Mouse (Mus musculus) MEL (cell line): Measurements from ENCODE around the gene Tmem164. TPM values are rescaled to one million over a fixed set of nuclear protein-coding genes. Genes with fewer than 3 reads are reported as not detected.
A peak's percentile ranks its signal among the peaks of the same experiment; 100 is the strongest.

ENCODE experiments used
- DNase-seq: peaks from one replicate; pipeline ENCODE4 v3.0.0; 2011; ENCODE audit warnings: low read depth, low spot score
- H3K27ac ChIP-seq: 2 replicates; pipeline ENCODE4 v1.5.1; 2012; ENCODE audit warnings: low read depth, mild to moderate bottlenecking, control low read depth, low read length, moderate library complexity; ENCODE audit not compliant: control insufficient read depth
- H3K27me3 ChIP-seq, 2 experiments: fragments of 150-350 bp in 1 of 2; sonication (generic) in 1 of 2; 2 replicates each; pipeline ENCODE4 v1.6.1; 2012; ENCODE audit warnings: low read length in 2 of 2, mild to moderate bottlenecking in 2 of 2, improper control_type of control experiment in 1 of 2, moderate library complexity in 1 of 2; ENCODE audit not compliant: insufficient read depth in 2 of 2, control insufficient read depth in 1 of 2
- H3K36me3 ChIP-seq, 2 experiments: 2 replicates each; pipeline ENCODE4 v1.6.1; 2012 to 2014; ENCODE audit warnings: low read length in 2 of 2, improper control_type of control experiment in 1 of 2, inconsistent platforms in 1 of 2, mild to moderate bottlenecking in 1 of 2; ENCODE audit not compliant: insufficient read depth in 2 of 2, control insufficient read depth in 1 of 2
- H3K4me1 ChIP-seq, 2 experiments: fragments of 150-350 bp in 1 of 2; sonication (generic) in 1 of 2; 2 replicates each; pipeline ENCODE4 v1.6.1; 2012; ENCODE audit warnings: low read length in 2 of 2, improper control_type of control experiment in 1 of 2, mild to moderate bottlenecking in 1 of 2; ENCODE audit not compliant: insufficient read depth in 2 of 2, control insufficient read depth in 1 of 2
- H3K4me3 ChIP-seq, 2 experiments: fragments of 150-350 bp in 1 of 2; sonication (generic) in 1 of 2; 2 replicates each; pipeline ENCODE4 v1.5.1; 2012; ENCODE audit warnings: low read depth in 2 of 2, low read length in 2 of 2, mild to moderate bottlenecking in 2 of 2, moderate library complexity in 2 of 2, control low read depth in 1 of 2, improper control_type of control experiment in 1 of 2; ENCODE audit not compliant: control insufficient read depth in 1 of 2, insufficient read depth in 1 of 2
- H3K79me2 ChIP-seq: 2 replicates; pipeline ENCODE4 v1.6.1; 2012; ENCODE audit warnings: mild to moderate bottlenecking, low read length, moderate library complexity; ENCODE audit not compliant: control insufficient read depth, poor library complexity, insufficient read depth
- H3K9ac ChIP-seq: 2 replicates; pipeline ENCODE4 v1.6.1; 2012; ENCODE audit warnings: low read depth, mild to moderate bottlenecking, control low read depth, low read length, moderate library complexity; ENCODE audit not compliant: control insufficient read depth, poor library complexity, severe bottlenecking
- H3K9me3 ChIP-seq: fragments of 150-350 bp; sonication (generic); replicated peaks from 2 replicates; pipeline ENCODE4 v1.6.1; 2012; ENCODE audit warnings: mild to moderate bottlenecking, low read length, improper control_type of control experiment, moderate library complexity; ENCODE audit not compliant: insufficient read depth
- CHD1 ChIP-seq: IDR thresholded peaks from 2 replicates; pipeline ENCODE4 v1.6.1; 2012; ENCODE audit warnings: low read depth, mild to moderate bottlenecking, inconsistent platforms, low read length, improper control_type of control experiment
- EP300 ChIP-seq, 2 experiments: IDR thresholded peaks; 2 replicates each; pipeline ENCODE4 v1.6.1; 2011; ENCODE audit warnings: improper control_type of control experiment in 2 of 2, low read length in 2 of 2, low read depth in 1 of 2, mild to moderate bottlenecking in 1 of 2
- ETS1 ChIP-seq: IDR thresholded peaks from 2 replicates; pipeline ENCODE4 v1.6.1; 2012; ENCODE audit warnings: low read depth, mild to moderate bottlenecking, inconsistent platforms, low read length, improper control_type of control experiment, moderate library complexity
- GATA1 ChIP-seq: IDR thresholded peaks from 2 replicates; pipeline ENCODE4 v1.6.1; 2011; ENCODE audit warnings: low read depth, low read length, improper control_type of control experiment
- HCFC1 ChIP-seq: IDR thresholded peaks from 2 replicates; pipeline ENCODE4 v1.6.1; 2012; ENCODE audit warnings: low read depth, mild to moderate bottlenecking, inconsistent platforms, low read length, improper control_type of control experiment, moderate library complexity
- KAT2A ChIP-seq: conservative IDR thresholded peaks from 2 replicates; pipeline ENCODE4 v1.6.1; 2012; ENCODE audit warnings: low read depth, low read length, improper control_type of control experiment, inconsistent platforms
- MAFK ChIP-seq: IDR thresholded peaks from 2 replicates; pipeline ENCODE4 v1.6.1; 2011; ENCODE audit warnings: low read depth, mild to moderate bottlenecking, low read length, improper control_type of control experiment, borderline replicate concordance
- MAZ ChIP-seq: IDR thresholded peaks from 2 replicates; pipeline ENCODE4 v1.6.1; 2012; ENCODE audit warnings: low read depth, mild to moderate bottlenecking, inconsistent platforms, low read length, improper control_type of control experiment
- MXI1 ChIP-seq: IDR thresholded peaks from 2 replicates; pipeline ENCODE4 v1.6.1; 2011; ENCODE audit warnings: mild to moderate bottlenecking, low read depth, low read length, improper control_type of control experiment
- POLR2AphosphoS5 ChIP-seq: IDR thresholded peaks from 2 replicates; pipeline ENCODE4 v1.6.1; 2012; ENCODE audit warnings: low read depth, borderline replicate concordance, mild to moderate bottlenecking, inconsistent platforms, low read length, moderate library complexity, mixed read lengths
- RCOR1 ChIP-seq: IDR thresholded peaks from 2 replicates; pipeline ENCODE4 v1.6.1; 2012; ENCODE audit warnings: low read depth, mild to moderate bottlenecking, inconsistent platforms, low read length, improper control_type of control experiment
- ZC3H11A ChIP-seq: IDR thresholded peaks from 2 replicates; pipeline ENCODE4 v1.6.1; 2012; ENCODE audit warnings: low read depth, mild to moderate bottlenecking, inconsistent platforms, low read length, improper control_type of control experiment
- ZKSCAN1 ChIP-seq: IDR thresholded peaks from 2 replicates; pipeline ENCODE4 v1.6.1; 2012; ENCODE audit warnings: low read depth, mild to moderate bottlenecking, inconsistent platforms, low read length, improper control_type of control experiment, moderate library complexity
- ZMIZ1 ChIP-seq: IDR thresholded peaks from 2 replicates; pipeline ENCODE4 v1.6.1; 2012; ENCODE audit warnings: low read depth, mild to moderate bottlenecking, inconsistent platforms, low read length, improper control_type of control experiment, moderate library complexity
- ZNF384 ChIP-seq: IDR thresholded peaks from 2 replicates; pipeline ENCODE4 v1.6.1; 2012; ENCODE audit warnings: low read depth, mild to moderate bottlenecking, inconsistent platforms, low read length, improper control_type of control experiment
- polyA plus RNA-seq, 2 experiments: library from polyadenylated mRNA; stranded (reverse) in 1 of 2; unstranded in 1 of 2; fragments of >175 nt in 1 of 2; fragments of >200 nt in 1 of 2; gene quantifications; 2 replicates each; pipeline versions ENCODE4 v1.2.1 to v1.2.4; 2012; ENCODE audit warnings: low replicate concordance in 2 of 2, low read depth in 1 of 2; ENCODE audit not compliant: insufficient read length in 2 of 2, insufficient read depth in 1 of 2, missing spikeins in 1 of 2
- total RNA-seq: library from RNA; depleted of rRNA; stranded (reverse); fragments of 300-350 nt; gene quantifications from 2 replicates; pipeline ENCODE4 v1.2.3, GENCODE M21; 2012

Gene Tmem164
- total and polyA plus RNA-seq, 3 experiments = 34.3 to 92.4 (median 72.8) TPM

GRCm38 (mm10) chrX:142786160-142787052 is 105.2 kb downstream of the Tmem164 start (continued):
- TF ChIP-seq CHD1 (no peak), RCOR1 (peak; percentile 3; the same call in 1 of the 2 replicates), HCFC1 (0 out of 2 replicates have a peak, but pooled peaks have one; percentile 28), ZC3H11A (no peak)

- H3K36me3 ChIP-seq = peaks cover 8 to 11% of the 10 kb centered on the region in 2 experiments
These were observed 111.0 kb downstream of the Tmem164 start for GRCm38 (mm10) chrX:142792185-142792584.

GRCm38 (mm10) chrX:142794069-142794610 is 112.9 kb downstream of the Tmem164 start:
- DNase-seq = no peak
- Histone ChIP-seq H3K9ac (no peak overlapping the region), H3K4me3 (no peak overlapping the region), H3K27ac (no peak overlapping the region), H3K79me2 (0 out of 2 replicates have a peak, but pooled peaks cover 1% of the 10 kb centered on the region), H3K27me3 (no peaks in the 10 kb centered on the region), H3K9me3 (no peaks in the 10 kb centered on the region), H3K36me3 (peaks cover 0 to 16% of the 10 kb centered on the region in 2 experiments; a peak in 2 of 4 replicates), H3K4me1 (no peaks in the 10 kb centered on the region)
- TF ChIP-seq HCFC1 (no peak), MAFK (no peak), ZMIZ1 (no peak), KAT2A (no peak), ZNF384 (no peak), ETS1 (no peak), EP300 (IDR thresholded peaks at IDR 0.05; ENCODE audit: low read depth in 1 of 2, low read length in 2 of 2) (no peak), CHD1 (no peak), MAZ (no peak), ZC3H11A (no peak), POLR2AphosphoS5 (no peak), GATA1 (no peak), ZKSCAN1 (no peak)

More at GRCm38 (mm10) chrX:142792185-142792584, 111.0 kb downstream of the Tmem164 start:
- no peak overlapping the region for H3K4me3 ChIP-seq
- H3K79me2 ChIP-seq = 0 out of 2 replicates have a peak, but pooled peaks cover 1% of the 10 kb centered on the region
- no peak for TF ChIP-seq MAFK
- TF ChIP-seq MXI1 = no peak
- peaks cover 5% of the 10 kb centered on the region in 2 experiments for H3K4me1 ChIP-seq
- no peaks in the 10 kb centered on the region for H3K27me3 ChIP-seq
- H3K9ac ChIP-seq = no peak overlapping the region
- no peaks in the 10 kb centered on the region for H3K9me3 ChIP-seq
- DNase-seq = no peak
- no peak overlapping the region for H3K27ac ChIP-seq
